Mouse (Mus musculus): ENCODE measurements around the gene Cdc42bpa.

The Cdc42bpa gene

DNA sequence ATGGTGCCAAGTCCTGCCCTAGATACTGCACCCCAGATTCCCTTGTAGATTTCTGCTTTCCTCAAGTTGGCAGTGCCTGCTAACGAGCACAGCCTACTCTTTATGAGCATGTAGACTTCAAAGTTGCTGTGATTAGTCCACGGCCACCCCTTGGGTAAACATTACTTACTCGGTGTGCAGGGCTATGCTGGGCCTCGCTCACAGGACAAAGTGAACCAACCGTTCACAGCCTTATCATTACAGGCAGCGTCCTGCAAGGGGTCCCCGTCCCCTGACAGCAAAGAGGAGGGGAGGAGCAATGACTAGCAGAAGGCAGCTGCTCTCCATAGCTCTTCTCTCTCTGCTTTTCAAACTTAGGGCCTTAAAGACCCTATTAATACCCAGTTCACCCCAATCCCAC lies 224.5 kb downstream of the Cdc42bpa start:
- in situ Hi-C loops (cut with MboI; ENCODE audit: low sequenced_read_pairs), result no loop called here

DNA sequence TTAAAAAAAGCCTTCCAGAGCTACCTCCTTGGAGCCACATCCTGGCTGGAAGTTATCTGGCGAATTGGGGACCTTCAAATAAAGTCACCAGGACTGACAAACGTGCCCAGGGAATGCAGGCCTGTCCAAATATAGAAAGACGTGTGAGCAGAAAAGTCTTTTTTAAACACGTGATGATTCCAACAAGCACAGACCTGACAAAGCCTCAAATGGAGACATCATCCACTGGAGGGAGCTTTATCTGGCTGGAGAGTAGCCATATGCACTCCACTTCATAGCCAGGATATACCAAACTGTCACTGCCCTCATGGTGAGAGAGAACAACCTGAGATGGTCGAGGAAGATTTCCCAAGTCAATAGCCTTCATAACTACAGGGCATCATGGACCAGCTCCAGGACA lies 225.6 kb downstream of the Cdc42bpa start:
- in situ Hi-C loops (cut with MboI; ENCODE audit: low sequenced_read_pairs), result no loop called here

DNA sequence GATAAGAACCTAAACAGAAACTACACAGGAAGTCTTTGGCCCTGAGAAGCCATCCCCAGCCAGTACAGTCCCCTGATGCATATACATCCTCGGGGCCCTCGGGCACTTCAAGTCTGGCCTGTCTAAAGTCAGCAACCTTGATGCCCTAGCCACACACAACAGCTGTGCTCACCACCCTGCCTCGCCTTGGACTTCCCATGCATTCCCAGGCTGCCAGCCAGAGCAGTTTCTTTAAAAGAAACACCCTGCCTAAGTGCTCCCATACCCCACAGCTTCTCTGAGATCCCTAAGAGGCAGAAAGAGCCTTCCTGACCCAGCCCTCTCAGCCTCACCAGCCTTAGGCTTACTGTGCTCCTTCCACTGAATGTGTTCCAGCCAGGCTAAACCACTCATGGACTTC lies 226.1 kb downstream of the Cdc42bpa start:
- in situ Hi-C loops (cut with MboI; ENCODE audit: low sequenced_read_pairs), result no loop called here

DNA sequence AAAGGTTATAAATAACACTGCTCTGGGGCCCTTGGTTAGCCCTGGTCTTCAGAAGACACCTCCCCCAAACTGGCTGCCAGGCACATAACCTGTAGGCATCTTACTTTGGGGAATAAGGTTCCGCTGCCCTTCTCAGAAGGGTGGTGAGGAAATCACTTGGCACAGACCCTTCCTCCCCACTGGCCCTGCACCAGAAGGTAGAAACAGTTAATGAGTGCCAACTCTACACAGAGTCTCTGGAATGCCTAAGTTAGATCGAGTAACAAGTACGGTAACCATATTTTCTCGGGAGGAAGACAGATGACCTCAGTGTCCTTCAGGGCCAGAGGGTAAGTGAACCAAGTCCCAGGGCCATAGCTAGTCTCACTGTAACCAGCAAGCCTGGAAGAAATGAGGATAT lies 228.7 kb downstream of the Cdc42bpa start:
- in situ Hi-C loops (cut with MboI; ENCODE audit: low sequenced_read_pairs), result no loop called here

GRCm38 (mm10) chr1:180191112-180191511 lies 230.8 kb downstream of the Cdc42bpa start:
- in situ Hi-C loops (cut with MboI; ENCODE audit: low sequenced_read_pairs), result no loop called here

DNA sequence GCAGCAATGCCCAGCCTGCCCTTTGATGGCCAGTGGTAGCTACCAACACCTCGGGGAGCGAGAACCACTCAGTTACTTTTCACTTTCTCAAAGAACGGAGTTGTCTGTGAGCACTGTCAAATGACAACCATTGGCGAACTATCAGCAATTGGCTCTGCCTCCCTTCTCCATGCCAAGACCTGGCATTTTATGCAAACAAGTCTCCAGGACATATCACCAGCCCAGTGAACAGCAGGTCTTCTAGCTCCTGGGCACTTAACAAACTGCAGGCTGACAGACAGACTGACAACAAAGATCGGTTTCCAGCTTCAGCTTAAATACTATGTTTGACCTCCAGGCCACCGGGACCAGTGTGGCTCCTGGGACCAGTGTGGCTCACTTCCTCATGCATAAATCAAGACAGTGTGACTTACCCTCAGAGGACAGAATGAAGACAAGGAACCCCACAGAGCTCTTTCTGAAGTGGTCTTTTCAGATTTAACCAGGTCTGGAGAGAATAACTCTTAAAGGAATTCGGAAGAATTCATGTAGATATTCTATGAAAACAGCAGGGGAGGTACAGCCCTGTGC lies 231.5 kb downstream of the Cdc42bpa start:
- in situ Hi-C loops (cut with MboI; ENCODE audit: low sequenced_read_pairs), result no loop called here

- in situ Hi-C loops (cut with MboI; ENCODE audit: low sequenced_read_pairs), result no loop called here
Observed at GRCm38 (mm10) chr1:180192866-180193265, 232.6 kb downstream of the Cdc42bpa start.

DNA sequence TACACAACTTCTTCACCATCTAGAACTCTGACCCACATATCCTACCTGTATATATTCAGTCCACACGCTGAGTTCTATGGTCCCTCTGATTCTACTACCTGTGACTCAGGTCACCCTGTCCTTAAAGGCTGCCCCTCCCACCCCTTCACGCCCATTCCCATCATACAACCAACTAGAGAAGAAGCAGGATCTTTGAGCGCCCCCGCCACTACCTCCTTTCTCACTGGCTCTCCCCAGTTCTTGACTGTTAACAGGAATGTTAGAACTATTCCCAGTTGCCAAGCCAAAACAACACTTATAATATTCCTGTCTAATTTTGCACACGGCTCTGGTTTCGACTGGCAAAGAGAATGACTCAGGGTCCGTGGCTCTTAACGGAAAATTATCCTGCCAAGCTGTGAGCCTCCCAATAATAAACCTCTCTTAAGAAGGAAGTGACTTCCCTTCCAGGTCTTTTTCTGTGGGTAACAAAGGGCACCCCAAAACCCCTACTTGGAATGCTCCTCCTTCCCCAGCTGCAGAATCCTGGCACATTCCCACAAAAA lies 233.2 kb downstream of the Cdc42bpa start:
- in situ Hi-C loops (cut with MboI; ENCODE audit: low sequenced_read_pairs), result no loop called here

DNA sequence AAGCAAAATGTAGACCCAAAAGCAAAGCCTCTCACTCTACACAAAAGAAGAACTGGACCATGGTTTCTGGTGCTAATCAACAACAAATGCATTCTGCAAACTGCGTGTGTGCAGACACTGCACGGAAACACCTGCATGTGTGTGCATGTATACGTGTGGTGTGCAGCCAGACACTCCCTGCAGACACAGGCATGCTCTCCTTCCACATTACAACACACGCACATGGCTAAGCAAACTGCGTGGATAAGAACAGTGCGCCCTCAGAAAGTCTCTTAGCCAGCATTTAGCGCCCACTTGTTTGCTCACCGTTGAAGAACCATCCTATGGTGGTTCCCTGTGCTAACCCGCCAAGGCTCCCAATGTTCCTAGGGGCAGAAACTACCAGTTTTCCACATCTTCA lies 233.8 kb downstream of the Cdc42bpa start:
- in situ Hi-C loops (cut with MboI; ENCODE audit: low sequenced_read_pairs), result no loop called here

DNA sequence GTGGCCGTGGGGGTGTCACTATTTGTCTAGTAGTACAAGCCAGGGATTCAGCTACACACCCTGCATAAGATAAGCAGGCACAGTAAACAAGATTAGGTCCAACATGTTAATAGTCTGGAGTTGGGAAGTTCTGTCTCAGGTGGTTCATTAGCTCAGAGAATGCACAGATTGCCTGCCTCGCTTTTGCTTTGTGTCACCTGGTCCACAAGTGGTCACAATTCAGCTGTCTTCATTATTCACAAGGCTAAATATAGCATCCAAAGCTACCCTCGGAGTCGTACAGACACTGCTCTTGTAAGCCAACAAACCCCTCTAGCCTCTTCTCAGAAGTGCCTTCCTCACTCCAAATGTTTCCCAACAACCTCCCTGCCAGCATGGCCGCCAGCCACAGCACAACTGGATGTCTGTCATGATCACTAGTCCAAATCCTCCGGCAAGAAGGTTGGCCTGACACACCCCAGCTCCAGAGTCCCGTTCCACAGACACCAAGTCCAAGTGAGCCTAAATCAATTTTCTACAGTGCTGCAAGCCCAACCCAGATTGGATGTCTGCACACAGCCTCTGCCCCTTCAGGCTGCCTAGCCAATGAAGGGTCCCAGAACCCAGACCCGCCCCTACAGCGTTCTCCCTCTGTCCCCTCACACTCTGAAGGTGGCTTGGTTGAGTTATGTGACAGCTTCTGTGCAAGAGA lies 234.7 kb downstream of the Cdc42bpa start:
- in situ Hi-C loops (cut with MboI; ENCODE audit: low sequenced_read_pairs), result no loop called here

GRCm38 (mm10) chr1:180195703-180196381 lies 235.6 kb downstream of the Cdc42bpa start:
- in situ Hi-C loops (cut with MboI; ENCODE audit: low sequenced_read_pairs), result no loop called here

DNA sequence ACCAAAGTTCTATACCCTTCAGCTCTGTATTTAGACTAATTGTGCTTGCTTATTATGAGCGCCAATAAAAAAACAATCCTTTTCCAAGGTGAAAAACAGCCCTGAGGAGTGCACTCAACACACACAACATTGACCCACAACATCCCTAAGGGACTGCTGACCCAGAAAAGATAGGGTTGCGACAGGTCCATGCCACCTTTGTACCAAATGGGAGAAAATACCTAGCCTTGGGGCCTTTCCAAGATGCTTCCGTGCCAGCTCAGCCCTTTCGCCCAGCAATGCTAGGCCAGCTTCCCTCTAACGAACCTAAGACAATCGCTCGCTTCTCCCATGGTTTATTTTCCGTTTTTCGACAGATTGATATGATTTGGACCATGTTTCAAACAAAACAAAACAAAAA lies 236.2 kb downstream of the Cdc42bpa start:
- in situ Hi-C loops (cut with MboI; ENCODE audit: low sequenced_read_pairs), result no loop called here

DNA sequence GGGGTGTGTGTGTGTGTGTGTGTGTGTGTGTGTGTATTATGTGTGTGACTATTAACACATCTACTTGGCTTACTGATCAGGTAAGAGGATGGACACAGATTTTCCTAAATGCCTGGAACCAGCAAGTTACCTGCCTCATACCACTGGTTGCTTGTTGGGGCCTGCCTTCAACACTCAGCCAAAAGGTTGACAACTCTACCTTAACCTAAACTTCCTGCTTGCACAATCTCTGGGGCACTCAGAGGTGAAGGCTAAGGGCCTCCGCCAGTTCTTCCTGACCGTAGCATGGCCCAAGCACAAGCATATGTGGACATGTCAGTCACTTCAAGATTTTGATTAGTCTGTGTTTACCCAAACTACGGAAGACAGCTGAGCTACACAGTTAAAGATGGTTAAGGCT lies 237.7 kb downstream of the Cdc42bpa start:
- in situ Hi-C loops (cut with MboI; ENCODE audit: low sequenced_read_pairs), result no loop called here

- in situ Hi-C loops (cut with MboI; ENCODE audit: low sequenced_read_pairs), result no loop called here
Observed at GRCm38 (mm10) chr1:180198959-180199714, 238.9 kb downstream of the Cdc42bpa start, which contains the start of gene Coq8a. Gene Coq8a (minus strand): TSS chr1:180199602.

DNA sequence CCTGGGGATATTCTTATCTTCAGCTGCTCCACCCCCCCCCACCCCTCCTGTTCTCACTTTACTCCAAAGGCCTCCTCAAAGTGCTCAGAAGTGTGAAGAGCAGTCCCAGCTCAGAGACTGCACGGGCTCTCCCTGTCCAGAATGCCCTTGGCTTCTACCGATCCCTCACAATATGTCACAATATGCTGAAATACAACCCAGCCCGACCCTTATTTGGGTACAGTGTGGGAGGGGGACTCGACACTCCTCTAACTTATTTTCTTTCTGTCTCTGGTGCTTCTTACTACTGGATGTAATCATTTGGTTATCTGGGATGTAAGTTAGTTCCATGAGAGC lies 239.4 kb downstream of the Cdc42bpa start:
- in situ Hi-C loops (cut with MboI; ENCODE audit: low sequenced_read_pairs), result no loop called here

DNA sequence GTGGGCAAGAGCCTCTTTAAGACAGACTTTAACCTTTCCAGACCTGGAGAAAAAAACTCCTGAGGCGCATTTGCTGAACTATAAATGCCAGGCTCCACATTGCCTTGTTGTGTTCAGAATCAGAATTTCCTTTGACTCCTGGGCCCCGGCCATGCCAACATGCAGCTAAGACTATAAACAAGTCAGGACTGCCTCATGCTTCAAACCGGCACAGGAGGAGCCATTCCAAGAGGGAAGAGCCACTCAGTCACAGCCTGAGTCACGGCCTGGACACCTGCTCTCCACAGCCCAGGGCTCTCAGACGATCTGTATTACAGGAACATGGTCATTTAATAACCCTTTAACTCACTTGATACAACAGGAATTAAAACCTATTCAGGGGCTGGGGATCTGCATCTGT lies 240.4 kb downstream of the Cdc42bpa start:
- in situ Hi-C loops (cut with MboI; ENCODE audit: low sequenced_read_pairs), result no loop called here

- in situ Hi-C loops (cut with MboI; ENCODE audit: low sequenced_read_pairs), result no loop called here
Observed at GRCm38 (mm10) chr1:180208370-180208769, 248.1 kb downstream of the Cdc42bpa start.

GRCm38 (mm10) chr1:180210031-180210432 lies 249.8 kb downstream of the Cdc42bpa start:
- in situ Hi-C loops (cut with MboI; ENCODE audit: low sequenced_read_pairs), result no loop called here

- in situ Hi-C loops (cut with MboI; ENCODE audit: low sequenced_read_pairs), result no loop called here
Observed at GRCm38 (mm10) chr1:180210781-180211271, 250.6 kb downstream of the Cdc42bpa start.

- in situ Hi-C loops (cut with MboI; ENCODE audit: low sequenced_read_pairs), result no loop called here
Observed at GRCm38 (mm10) chr1:180212911-180213310, 252.6 kb downstream of the Cdc42bpa start.

GRCm38 (mm10) chr1:180215044-180215443 lies 254.8 kb downstream of the Cdc42bpa start:
- in situ Hi-C loops (cut with MboI; ENCODE audit: low sequenced_read_pairs), result no loop called here

Data from CH12F3 (cell line).